7 mouse cellular contexts compared by ENCODE assay signal in genomic region chr11:58167822-58168166, GRCm38 (mm10). TPM values are rescaled to one million over a fixed set of nuclear protein-coding genes. Genes with fewer than 3 reads are reported as not detected.
DNase-seq lines count a peak whose midpoint lies in the region; ATAC-seq and TF ChIP-seq lines count a peak whose summit lies in the region.

No protein-coding gene starts in this region.

- H3K4me1 ChIP-seq in lung, postnatal 0 days (ENCODE audit: insufficient read depth, low read depth, low read length) = no peaks in the 10 kb centered on the region
- no peaks in the 10 kb centered on the region for H3K4me1 ChIP-seq in embryonic fibroblast, embryonic 13.5 days (ENCODE audit: control insufficient read depth, insufficient read depth, low read length)
- H3K4me1 ChIP-seq in limb, embryonic 12.5 days (replicated peaks) = peaks cover 21% of the 10 kb centered on the region
- 0 out of 2 replicates have a peak, but pooled peaks cover 5% of the 10 kb centered on the region for H3K4me1 ChIP-seq in stomach, embryonic 15.5 days

- H3K9me3 ChIP-seq in lung, postnatal 0 days (ENCODE audit: low read length) = no peaks in the 10 kb centered on the region
- no peaks in the 10 kb centered on the region for H3K9me3 ChIP-seq in limb, embryonic 12.5 days
- no peaks in the 10 kb centered on the region for H3K9me3 ChIP-seq in stomach, embryonic 15.5 days

- H3K36me3 ChIP-seq in lung, postnatal 0 days (ENCODE audit: insufficient read depth, low read length) = no peaks in the 10 kb centered on the region; the same call in 1 of the 2 replicates
- peaks cover 36% of the 10 kb centered on the region for H3K36me3 ChIP-seq in limb, embryonic 12.5 days
- peaks cover 26% of the 10 kb centered on the region for H3K36me3 ChIP-seq in stomach, embryonic 15.5 days

- no peak for TF ChIP-seq CTCF in lung, postnatal 0 days (IDR thresholded peaks at IDR 0.05)
- TF ChIP-seq CTCF in embryonic fibroblast, embryonic 13.5 days (IDR thresholded peaks at IDR 0.05; ENCODE audit: borderline replicate concordance, insufficient read depth, low read length) = no peak

- TF ChIP-seq EP300 in lung, postnatal 0 days (IDR thresholded peaks at IDR 0.05) = no peak

- TF ChIP-seq POLR2A in embryonic fibroblast, embryonic 13.5 days (IDR thresholded peaks at IDR 0.05; ENCODE audit: low read depth, low read length) = no peak

- H3K4me3 ChIP-seq in lung, postnatal 0 days (ENCODE audit: low read depth, low read length) = peak overlapping the region; percentile 86
- peak overlapping the region; percentile 98 for H3K4me3 ChIP-seq in embryonic fibroblast, embryonic 13.5 days (ENCODE audit: insufficient read depth, low read length)
- H3K4me3 ChIP-seq in limb, embryonic 12.5 days (replicated peaks) = peak overlapping the region; percentile 91
- peak overlapping the region; percentile 85 for H3K4me3 ChIP-seq in stomach, embryonic 15.5 days (replicated peaks)

- peak overlapping the region; percentile 81; the same call in 1 of the 2 replicates for H3K27ac ChIP-seq in lung, postnatal 0 days (ENCODE audit: low read length)
- H3K27ac ChIP-seq in embryonic fibroblast, embryonic 13.5 days (ENCODE audit: insufficient read depth, low read length) = peak overlapping the region; percentile 42; the same call in 1 of the 2 replicates
- peak overlapping the region; percentile 66 for H3K27ac ChIP-seq in limb, embryonic 12.5 days
- no peak overlapping the region for H3K27ac ChIP-seq in stomach, embryonic 15.5 days

- DNase-seq in lung, postnatal 0 days (ENCODE audit: low spot score) = no peak
- no peak for DNase-seq in lung, postnatal 14 days
- no peak for DNase-seq in spleen, postnatal 4 days (ENCODE audit: low spot score in 2 of 2)
- no peak for DNase-seq in cerebellum, adult 11 months

- ATAC-seq in lung, postnatal 0 days = no peak
- ATAC-seq in limb, embryonic 12.5 days (ENCODE audit: insufficient number of reproducible peaks, insufficient read depth, low FRiP score, low TSS enrichment, low read depth) = no peak
- no peak for ATAC-seq in stomach, embryonic 15.5 days (ENCODE audit: insufficient read depth, low FRiP score, low read depth)

- H3K9ac ChIP-seq in lung, postnatal 0 days (replicated peaks; ENCODE audit: low read depth) = peak overlapping the region; percentile 58
- peak overlapping the region; percentile 83 for H3K9ac ChIP-seq in limb, embryonic 12.5 days (replicated peaks)
- peak overlapping the region; percentile 86 for H3K9ac ChIP-seq in stomach, embryonic 15.5 days

- peak overlapping the region; percentile 89 for H3K4me2 ChIP-seq in lung, postnatal 0 days (replicated peaks; ENCODE audit: low read depth, low read length)
- peak overlapping the region; percentile 80 for H3K4me2 ChIP-seq in limb, embryonic 12.5 days
- H3K4me2 ChIP-seq in stomach, embryonic 15.5 days = peak overlapping the region; percentile 62

- WGBS in lung, postnatal 0 days = 1% methylated on average over 8 of the region's 8 CpGs
- WGBS in limb, embryonic 12.5 days = 1% methylated on average over 8 of the region's 8 CpGs
- WGBS in stomach, embryonic 15.5 days = 0% methylated on average over 8 of the region's 8 CpGs

- no peaks in the 10 kb centered on the region for H3K27me3 ChIP-seq in lung, postnatal 0 days (replicated peaks; ENCODE audit: insufficient read depth, low read length)
- H3K27me3 ChIP-seq in limb, embryonic 12.5 days = no peaks in the 10 kb centered on the region
- no peaks in the 10 kb centered on the region for H3K27me3 ChIP-seq in stomach, embryonic 15.5 days (replicated peaks)

RNA-seq across cellular contexts. Expression of gene Gemin5, which starts 0.5 kb away (rescaled TPM):
- 4.3 and 6.2 TPM in 2 replicates for polyA plus RNA-seq in lung, postnatal 0 days (2015; fragmentation: Nextera tagmentation; extraction: Ambion mirVana)
- 16.1 and 18.3 TPM in 2 replicates for polyA plus RNA-seq in embryonic fibroblast, embryonic 13.5 days (2011; ENCODE audit: insufficient read length, low read depth, missing spikeins)
- polyA plus RNA-seq in limb, embryonic 12.5 days (2016; fragmentation: Nextera tagmentation; extraction: Ambion mirVana) = 28.9 and 29.7 TPM in 2 replicates
- polyA plus RNA-seq in stomach, embryonic 15.5 days (2015; fragmentation: Nextera tagmentation; extraction: Ambion mirVana) = 18.8 and 19.8 TPM in 2 replicates

RNA-seq across cellular contexts. Expression of gene Mrpl22, which starts 3.7 kb away (rescaled TPM):
- 75.1 and 81.7 TPM in 2 replicates for polyA plus RNA-seq in lung, postnatal 0 days (2015; fragmentation: Nextera tagmentation; extraction: Ambion mirVana)
- 46.8 and 51.6 TPM in 2 replicates for polyA plus RNA-seq in embryonic fibroblast, embryonic 13.5 days (2011; ENCODE audit: insufficient read length, low read depth, missing spikeins)
- polyA plus RNA-seq in limb, embryonic 12.5 days (2016; fragmentation: Nextera tagmentation; extraction: Ambion mirVana) = 135 and 144 TPM in 2 replicates
- polyA plus RNA-seq in stomach, embryonic 15.5 days (2015; fragmentation: Nextera tagmentation; extraction: Ambion mirVana) = 123 and 134 TPM in 2 replicates

RNA-seq across cellular contexts. Expression of gene Igtp, which starts 31.6 kb away (rescaled TPM):
- 9.2 and 9.7 TPM in 2 replicates for polyA plus RNA-seq in lung, postnatal 0 days (2015; fragmentation: Nextera tagmentation; extraction: Ambion mirVana)
- polyA plus RNA-seq in embryonic fibroblast, embryonic 13.5 days (2011; ENCODE audit: insufficient read length, low read depth, missing spikeins) = 8.3 and 11.7 TPM in 2 replicates
- polyA plus RNA-seq in limb, embryonic 12.5 days (2016; fragmentation: Nextera tagmentation; extraction: Ambion mirVana) = 2.3 and 2.4 TPM in 2 replicates
- polyA plus RNA-seq in stomach, embryonic 15.5 days (2015; fragmentation: Nextera tagmentation; extraction: Ambion mirVana) = 4.3 and 4.9 TPM in 2 replicates

RNA-seq across cellular contexts. Expression of gene Irgm2, which starts 31.6 kb away (rescaled TPM):
- 6.9 TPM in 2 replicates for polyA plus RNA-seq in lung, postnatal 0 days (2015; fragmentation: Nextera tagmentation; extraction: Ambion mirVana)
- 10.0 and 12.3 TPM in 2 replicates for polyA plus RNA-seq in embryonic fibroblast, embryonic 13.5 days (2011; ENCODE audit: insufficient read length, low read depth, missing spikeins)
- 0.63 and 0.87 TPM in 2 replicates for polyA plus RNA-seq in limb, embryonic 12.5 days (2016; fragmentation: Nextera tagmentation; extraction: Ambion mirVana)
- 3.0 and 3.8 TPM in 2 replicates for polyA plus RNA-seq in stomach, embryonic 15.5 days (2015; fragmentation: Nextera tagmentation; extraction: Ambion mirVana)
